Mouse (Mus musculus): ENCODE measurements at regions not wholly inside any gene's neighbourhood (a gene's known extent, or its start where the extent isn't known, plus 50 kb on each side); places are given as distances from the start of the nearest gene placed in this dataset.

- 88% methylated on average over 7 of the region's 7 CpGs for WGBS
These were observed 186.5 kb upstream of the Mkln1 start for GRCm38 (mm10) chr6:31212080-31212479.

GRCm38 (mm10) chr6:31212694-31213093 is 185.8 kb upstream of the Mkln1 start:
- no peaks in the 10 kb centered on the region for H3K36me3 ChIP-seq
- no peak for ATAC-seq (ENCODE audit: low FRiP score, low read depth)
- no peak overlapping the region for H3K27ac ChIP-seq
- H3K4me3 ChIP-seq = no peak overlapping the region
- no peak overlapping the region for H3K9ac ChIP-seq
- no peaks in the 10 kb centered on the region for H3K9me3 ChIP-seq
- WGBS = 77% methylated on average over 13 of the region's 13 CpGs
- peaks cover 39% of the 10 kb centered on the region for H3K27me3 ChIP-seq
- peaks cover 9% of the 10 kb centered on the region for H3K4me1 ChIP-seq
- no peak overlapping the region for H3K4me2 ChIP-seq (replicated peaks)

More at GRCm38 (mm10) chr6:31212080-31212479, 186.5 kb upstream of the Mkln1 start:
- Histone ChIP-seq H3K9me3 (no peaks in the 10 kb centered on the region), H3K4me2 (replicated peaks) (no peak overlapping the region), H3K36me3 (no peaks in the 10 kb centered on the region), H3K27ac (no peak overlapping the region), H3K4me3 (no peak overlapping the region), H3K4me1 (peaks cover 4% of the 10 kb centered on the region), H3K9ac (no peak overlapping the region), H3K27me3 (peaks cover 33% of the 10 kb centered on the region)
- no peak for ATAC-seq (ENCODE audit: low FRiP score, low read depth)

- Histone ChIP-seq H3K4me3 (no peak overlapping the region), H3K36me3 (no peaks in the 10 kb centered on the region)
- 77% methylated on average over 4 of the region's 4 CpGs for WGBS
These were observed 185.4 kb upstream of the Mkln1 start for GRCm38 (mm10) chr6:31213161-31213560.

GRCm38 (mm10) chr6:31215661-31216060 is 182.9 kb upstream of the Mkln1 start:
- no peak for ATAC-seq (ENCODE audit: low FRiP score, low read depth)
- peaks cover 27% of the 10 kb centered on the region for H3K4me1 ChIP-seq
- no peaks in the 10 kb centered on the region for H3K36me3 ChIP-seq
- peaks cover 68% of the 10 kb centered on the region for H3K27me3 ChIP-seq
- no peak overlapping the region for H3K9ac ChIP-seq
- no peak overlapping the region for H3K27ac ChIP-seq
- H3K4me3 ChIP-seq = peak overlapping the region; percentile 77
- no peaks in the 10 kb centered on the region for H3K9me3 ChIP-seq
- peak overlapping the region; percentile 100 for H3K4me2 ChIP-seq (replicated peaks)
- 73% methylated on average over 8 of the region's 8 CpGs for WGBS

More at GRCm38 (mm10) chr6:31213161-31213560, 185.4 kb upstream of the Mkln1 start:
- peaks cover 13% of the 10 kb centered on the region for H3K4me1 ChIP-seq
- ATAC-seq (ENCODE audit: low FRiP score, low read depth) = no peak
- H3K27ac ChIP-seq = no peak overlapping the region
- H3K4me2 ChIP-seq (replicated peaks) = no peak overlapping the region
- no peak overlapping the region for H3K9ac ChIP-seq
- H3K27me3 ChIP-seq = peaks cover 43% of the 10 kb centered on the region
- H3K9me3 ChIP-seq = no peaks in the 10 kb centered on the region

- ATAC-seq (ENCODE audit: low FRiP score, low read depth) = peak; percentile 60
- Histone ChIP-seq H3K27ac (no peak overlapping the region), H3K4me2 (replicated peaks) (peak overlapping the region; percentile 100)
These were observed 182.1 kb upstream of the Mkln1 start for GRCm38 (mm10) chr6:31216206-31217059.

GRCm38 (mm10) chr6:31217060-31217541 is 181.4 kb upstream of the Mkln1 start:
- H3K9ac ChIP-seq = no peak overlapping the region
- H3K27ac ChIP-seq = no peak overlapping the region
- peak; percentile 15 for ATAC-seq (ENCODE audit: low FRiP score, low read depth)
- no peaks in the 10 kb centered on the region for H3K9me3 ChIP-seq
- H3K36me3 ChIP-seq = no peaks in the 10 kb centered on the region
- H3K4me1 ChIP-seq = peaks cover 28% of the 10 kb centered on the region
- peak overlapping the region; percentile 77 for H3K4me3 ChIP-seq
- peaks cover 83% of the 10 kb centered on the region for H3K27me3 ChIP-seq
- H3K4me2 ChIP-seq (replicated peaks) = peak overlapping the region; percentile 100
- under 1% methylated on average over 20 of the region's 20 CpGs for WGBS

More at GRCm38 (mm10) chr6:31216206-31217059, 182.1 kb upstream of the Mkln1 start:
- under 1% methylated on average over 97 of the region's 100 CpGs for WGBS
- H3K36me3 ChIP-seq = no peaks in the 10 kb centered on the region
- H3K4me3 ChIP-seq = peak overlapping the region; percentile 77
- peaks cover 76% of the 10 kb centered on the region for H3K27me3 ChIP-seq
- H3K9ac ChIP-seq = peak overlapping the region; percentile 67
- H3K4me1 ChIP-seq = peaks cover 28% of the 10 kb centered on the region
- no peaks in the 10 kb centered on the region for H3K9me3 ChIP-seq

GRCm38 (mm10) chr6:31217641-31218138 is 180.8 kb upstream of the Mkln1 start:
- Histone ChIP-seq H3K27ac (no peak overlapping the region), H3K27me3 (peaks cover 89% of the 10 kb centered on the region), H3K9ac (no peak overlapping the region), H3K4me2 (replicated peaks) (peak overlapping the region; percentile 100), H3K36me3 (no peaks in the 10 kb centered on the region), H3K4me3 (peak overlapping the region; percentile 77), H3K9me3 (no peaks in the 10 kb centered on the region), H3K4me1 (peaks cover 28% of the 10 kb centered on the region)
- WGBS = under 1% methylated on average over 25 of the region's 25 CpGs
- no peak for ATAC-seq (ENCODE audit: low FRiP score, low read depth)

GRCm38 (mm10) chr6:31218139-31218750 is 180.3 kb upstream of the Mkln1 start:
- peak overlapping the region; percentile 100 for H3K4me2 ChIP-seq (replicated peaks)

GRCm38 (mm10) chr6:31218880-31219279 is 179.7 kb upstream of the Mkln1 start:
- Histone ChIP-seq H3K9ac (no peak overlapping the region), H3K27me3 (peaks cover 99% of the 10 kb centered on the region), H3K9me3 (no peaks in the 10 kb centered on the region), H3K4me2 (replicated peaks) (peak overlapping the region; percentile 100), H3K4me3 (peak overlapping the region; percentile 77), H3K27ac (no peak overlapping the region), H3K4me1 (peaks cover 28% of the 10 kb centered on the region), H3K36me3 (no peaks in the 10 kb centered on the region)
- 30% methylated on average over 8 of the region's 8 CpGs for WGBS
- no peak for ATAC-seq (ENCODE audit: low FRiP score, low read depth)

More at GRCm38 (mm10) chr6:31218139-31218750, 180.3 kb upstream of the Mkln1 start:
- peaks cover 28% of the 10 kb centered on the region for H3K4me1 ChIP-seq
- no peak for ATAC-seq (ENCODE audit: low FRiP score, low read depth)
- no peaks in the 10 kb centered on the region for H3K36me3 ChIP-seq
- peak overlapping the region; percentile 21; the same call in 1 of the 2 replicates for H3K9ac ChIP-seq
- under 1% methylated on average over 40 of the region's 40 CpGs for WGBS
- H3K9me3 ChIP-seq = no peaks in the 10 kb centered on the region
- peaks cover 94% of the 10 kb centered on the region for H3K27me3 ChIP-seq
- H3K27ac ChIP-seq = no peak overlapping the region
- peak overlapping the region; percentile 77 for H3K4me3 ChIP-seq

- Histone ChIP-seq H3K4me1 (peaks cover 28% of the 10 kb centered on the region), H3K9me3 (no peaks in the 10 kb centered on the region), H3K27me3 (peaks cover 97% of the 10 kb centered on the region), H3K27ac (no peak overlapping the region), H3K4me3 (peak overlapping the region; percentile 39), H3K4me2 (replicated peaks) (peak overlapping the region; percentile 68), H3K36me3 (no peaks in the 10 kb centered on the region), H3K9ac (peak overlapping the region; percentile 48)
- ATAC-seq (ENCODE audit: low FRiP score, low read depth) = no peak
- WGBS = 22% methylated on average over 3 of the region's 3 CpGs
These were observed 178.8 kb upstream of the Mkln1 start for GRCm38 (mm10) chr6:31219736-31220135.

GRCm38 (mm10) chr6:31220184-31220931 is 178.2 kb upstream of the Mkln1 start:
- 1% methylated on average over 29 of the region's 30 CpGs for WGBS
- ATAC-seq (ENCODE audit: low FRiP score, low read depth) = peak; percentile 17

More at GRCm38 (mm10) chr6:31220184-31220931, 178.2 kb upstream of the Mkln1 start:
- Histone ChIP-seq H3K36me3 (no peaks in the 10 kb centered on the region), H3K27ac (no peak overlapping the region), H3K27me3 (peaks cover 91% of the 10 kb centered on the region), H3K4me1 (peaks cover 28% of the 10 kb centered on the region), H3K4me3 (peak overlapping the region; percentile 39), H3K9ac (peak overlapping the region; percentile 48), H3K9me3 (no peaks in the 10 kb centered on the region), H3K4me2 (replicated peaks) (peak overlapping the region; percentile 68)

Measured in limb, embryonic 13.5 days (tissue).